Mouse (Mus musculus) left cerebral cortex, postnatal 4 days (tissue): Measurements from ENCODE around the gene Gnl3. TPM values are rescaled to one million over a fixed set of nuclear protein-coding genes. Genes with fewer than 3 reads are reported as not detected.

Source experiments
- total RNA-seq, 2 experiments: library from RNA; stranded (reverse); gene quantifications; 2 replicates each; pipeline ENCODE4 v1.2.3; 2021

Gene Gnl3
- total RNA-seq, 2 experiments from 2014 or later: 68.3 to 79.3 TPM

Other genes with a start within 250 kb of the Gnl3 start
- 10 to 100 TPM; 28.1 to 28.8 TPM for gene Tmem110, start 193.6 kb downstream of the Gnl3 start, total RNA-seq
- gene Mustn1, start 140.0 kb downstream of the Gnl3 start, total RNA-seq: 1 to 10 TPM; 1.1 to 1.4 TPM
- not detected for gene Itih4, start 132.7 kb downstream of the Gnl3 start, total RNA-seq
- 1 to 10 TPM; 2.4 to 3.7 TPM for gene Itih3, start 95.4 kb downstream of the Gnl3 start, total RNA-seq
- not detected for gene Itih1, start 75.9 kb downstream of the Gnl3 start, total RNA-seq
- 10 to 100 TPM; 15.7 to 16.5 TPM for gene Nek4, start 67.8 kb downstream of the Gnl3 start, total RNA-seq
- gene Glt8d1, start 17.8 kb downstream of the Gnl3 start, total RNA-seq: 10 to 100 TPM; 43.8 to 46.2 TPM
- 100 to 1,000 TPM; 158 to 166 TPM for gene Spcs1, start 17.5 kb downstream of the Gnl3 start, total RNA-seq
- gene Pbrm1, start within 50 bp of the Gnl3 start, total RNA-seq: 100 to 1,000 TPM; 107 to 110 TPM
- gene Smim4, start 109.8 kb upstream of the Gnl3 start, total RNA-seq: 10 to 100 TPM; 24.8 to 25.7 TPM
- gene Nt5dc2, start 111.9 kb upstream of the Gnl3 start, total RNA-seq: 10 to 100 TPM; 16.9 to 19.4 TPM
- 10 to 100 TPM; 23.9 to 30.5 TPM for gene Stab1, start 149.5 kb upstream of the Gnl3 start, total RNA-seq
- 1 to 10 TPM; 1.4 to 1.7 TPM for gene Tnnc1, start 189.2 kb upstream of the Gnl3 start, total RNA-seq
- gene Nisch, start 197.8 kb upstream of the Gnl3 start, total RNA-seq: 100 to 1,000 TPM; 446 to 469 TPM
- gene Sema3g, start 198.7 kb upstream of the Gnl3 start, total RNA-seq: 1 to 10 TPM; 2.5 to 2.6 TPM
- gene Phf7, start 232.2 kb upstream of the Gnl3 start, total RNA-seq: 1 to 10 TPM; 5.3 to 5.8 TPM
- gene Bap1, start 232.3 kb upstream of the Gnl3 start, total RNA-seq: 100 to 1,000 TPM; 112 to 123 TPM